Mouse (Mus musculus) stomach, postnatal 0 days (tissue): ENCODE data around the gene Tmem14a. TPM values are rescaled to one million over a fixed set of nuclear protein-coding genes. Genes with fewer than 3 reads are reported as not detected.
"Not testable (repeated sequence)": the region's sequence is repeated elsewhere in the genome, so short reads cannot be mapped to it uniquely, and the experiment has no call there.

Experiments used
- ATAC-seq: fragments of 200-750 bp; cut with Nextera tagmentation; 2 replicates; pipeline ENCODE4 v1.8.0; 2017; ENCODE audit not compliant: low FRiP score, low TSS enrichment
- DNase-seq: peaks from one replicate; pipeline ENCODE4 v3.0.0-alpha.2; 2016; ENCODE audit warnings: low spot score
- H3K27ac ChIP-seq: fragments of 300-500 bp; sonication (generic); replicated peaks from 2 replicates; pipeline ENCODE4 v1.5.1; 2014; ENCODE audit warnings: mild to moderate bottlenecking, control low read depth
- H3K27me3 ChIP-seq: fragments of 300-500 bp; sonication (generic); 2 replicates; pipeline ENCODE4 v1.6.1; 2014; ENCODE audit warnings: low read length; ENCODE audit not compliant: control insufficient read depth, insufficient read depth
- H3K36me3 ChIP-seq: fragments of 300-500 bp; sonication (generic); 2 replicates; pipeline ENCODE4 v1.6.1; 2014; ENCODE audit warnings: low read length, mixed read lengths; ENCODE audit not compliant: control insufficient read depth, insufficient read depth
- H3K4me1 ChIP-seq: fragments of 300-500 bp; sonication (generic); replicated peaks from 2 replicates; pipeline ENCODE4 v1.6.1; 2014; ENCODE audit warnings: antibody characterized with exemption; ENCODE audit not compliant: control insufficient read depth, insufficient read depth
- H3K4me2 ChIP-seq: fragments of 300-500 bp; sonication (generic); replicated peaks from 2 replicates; pipeline ENCODE4 v1.6.1; 2014; ENCODE audit warnings: low read depth, mild to moderate bottlenecking, control low read depth, moderate library complexity
- H3K4me3 ChIP-seq: fragments of 300-500 bp; sonication (generic); 2 replicates; pipeline ENCODE4 v1.5.1; 2014; ENCODE audit warnings: low read depth, low read length, control low read depth
- H3K9ac ChIP-seq: fragments of 300-500 bp; sonication (generic); 2 replicates; pipeline ENCODE4 v1.6.1; 2014; ENCODE audit warnings: mild to moderate bottlenecking, low read length, control low read depth, mixed read lengths
- H3K9me3 ChIP-seq: fragments of 300-500 bp; sonication (generic); 2 replicates; pipeline ENCODE4 v1.6.1; 2016; ENCODE audit warnings: low read length; ENCODE audit not compliant: control insufficient read depth
- CTCF ChIP-seq: IDR thresholded peaks from 2 replicates; pipeline ENCODE4 v1.5.1; 2016; ENCODE audit warnings: antibody characterized with exemption, low read depth, mild to moderate bottlenecking, moderate library complexity
- EP300 ChIP-seq: optimal IDR thresholded peaks from 2 replicates; pipeline ENCODE3; 2016; ENCODE audit warnings: antibody characterized with exemption
- WGBS: fragments of 180-500 bp; shearing (Covaris S2); extraction: QIAGEN DNeasy Blood & Tissue Kit; methylation state at CpG from one replicate; pipeline ENCODE4 v1.1.7; 2014; 5-methylcytosine and 5-hydroxymethylcytosine counted together
- polyA plus RNA-seq: library from polyadenylated mRNA; unstranded; fragments of >200 nt; fragmentation: Nextera tagmentation; extraction: Ambion mirVana; gene quantifications from 2 replicates; pipeline ENCODE4 v1.2.1, GENCODE M21; 2015

Tmem14a gene
- polyA plus RNA-seq, 1 experiment from 2014 or later: 10.9 TPM

DNA sequence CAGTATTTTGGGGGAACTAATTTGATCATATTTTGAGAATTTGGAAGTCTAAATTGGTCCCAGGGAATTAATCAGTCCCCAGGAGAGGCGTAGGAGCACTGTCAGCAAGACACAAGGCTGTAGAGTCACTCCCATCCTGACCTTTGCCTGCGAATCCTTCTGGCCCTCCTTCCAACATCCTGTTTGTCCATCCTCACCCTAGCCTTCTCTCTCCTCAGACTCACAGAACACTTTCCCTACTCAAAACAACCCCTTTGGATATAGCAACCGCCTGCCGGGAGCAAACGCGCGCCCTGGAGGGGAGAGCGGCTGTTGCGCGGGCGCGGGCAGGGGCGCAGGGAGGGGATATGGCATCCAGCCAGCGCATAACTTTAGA is 53.7 kb downstream of the Tmem14a start:
- Histone ChIP-seq H3K36me3 (no peaks in the 10 kb centered on the region), H3K9ac (peak overlapping the region; percentile 23; the same call in 1 of the 2 replicates), H3K4me3 (peak overlapping the region; percentile 25), H3K9me3 (no peaks in the 10 kb centered on the region), H3K4me2 (peak overlapping the region; percentile 57), H3K4me1 (no peaks in the 10 kb centered on the region), H3K27ac (no peak overlapping the region), H3K27me3 (no peaks in the 10 kb centered on the region)
- no peak for TF ChIP-seq CTCF
- no peak for TF ChIP-seq EP300
- WGBS: 26% methylated on average over 14 of the region's 14 CpGs
- no peak for ATAC-seq
- DNase-seq: peak; percentile 23

DNA sequence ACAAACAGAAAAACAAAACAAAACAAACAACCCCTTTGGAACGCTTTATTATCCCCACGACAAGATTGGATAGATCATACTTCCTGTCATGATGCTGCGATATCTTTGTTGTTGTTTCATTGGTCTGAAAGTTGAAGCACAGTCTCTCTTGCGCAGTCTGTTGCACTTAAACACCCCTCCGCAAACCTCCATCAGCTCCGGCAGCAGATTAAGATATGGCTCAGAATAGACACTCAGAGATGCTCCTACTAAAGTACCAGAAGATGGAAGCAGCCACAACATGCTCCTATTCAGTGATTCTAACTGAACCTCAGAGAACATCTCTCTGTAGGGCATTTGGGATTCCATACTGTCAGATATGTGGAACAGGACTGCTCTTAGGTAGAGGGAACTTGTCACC is 54.7 kb downstream of the Tmem14a start:
- no peak for DNase-seq
- Histone ChIP-seq H3K9me3 (no peaks in the 10 kb centered on the region), H3K4me2 (no peak overlapping the region), H3K27ac (no peak overlapping the region), H3K4me1 (no peaks in the 10 kb centered on the region), H3K27me3 (no peaks in the 10 kb centered on the region), H3K4me3 (no peak overlapping the region), H3K9ac (no peak overlapping the region), H3K36me3 (no peaks in the 10 kb centered on the region)
- WGBS: 90% methylated on average over 6 of the region's 6 CpGs
- TF ChIP-seq EP300 (no peak), CTCF (no peak)
- ATAC-seq: no peak

DNA sequence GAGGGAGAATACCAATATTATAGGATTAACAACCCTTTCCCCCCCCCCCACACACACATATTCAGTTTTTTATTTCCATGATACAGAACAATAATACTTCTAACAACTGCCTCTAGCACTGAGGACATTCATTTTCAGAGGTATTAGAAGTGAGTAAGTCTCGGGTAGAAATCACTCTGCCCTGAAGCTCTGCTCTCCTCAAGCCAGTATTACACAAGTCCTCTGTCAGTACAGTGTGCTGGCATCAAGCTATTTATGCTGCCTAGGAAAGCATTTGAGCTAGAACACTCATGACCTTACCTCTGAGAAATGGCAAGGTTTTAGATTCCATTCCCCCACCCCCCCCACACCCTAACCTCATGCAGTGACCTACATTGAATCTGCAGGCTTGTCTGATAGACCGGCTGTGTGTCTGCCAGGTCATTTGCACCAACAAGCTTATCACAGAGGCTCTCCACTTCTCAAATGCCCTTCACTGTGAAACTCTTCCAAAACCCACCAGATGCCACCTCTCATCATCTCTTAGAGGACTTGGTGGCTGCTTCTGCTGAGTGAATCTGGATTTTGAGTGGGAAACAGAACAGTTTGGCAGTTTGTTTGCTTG is 56.2 kb downstream of the Tmem14a start:
- WGBS: 61% methylated on average over 2 of the region's 2 CpGs
- H3K27me3 ChIP-seq: no peaks in the 10 kb centered on the region
- no peak for ATAC-seq

DNA sequence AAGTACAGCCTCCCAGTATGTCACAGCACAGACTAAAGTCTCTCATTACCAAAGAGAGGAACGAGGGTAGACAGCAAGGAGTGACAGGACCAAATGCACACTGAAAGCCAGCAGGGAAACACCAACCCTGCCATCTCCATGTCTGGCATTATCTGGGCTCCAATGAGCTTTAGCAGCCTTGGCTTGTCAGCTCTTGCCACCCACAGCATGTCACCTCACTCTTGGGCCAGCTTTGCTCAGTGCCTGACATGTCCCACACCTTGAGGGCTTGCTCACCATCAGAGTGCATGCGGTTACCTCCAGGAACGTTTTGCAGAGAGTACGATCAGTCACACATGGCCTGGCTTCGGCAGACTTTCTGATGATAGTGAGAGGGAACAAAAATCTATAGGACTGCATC is 57.0 kb downstream of the Tmem14a start:
- H3K4me2 ChIP-seq, DNase-seq, ATAC-seq, H3K27me3 ChIP-seq, H3K27ac ChIP-seq, H3K4me1 ChIP-seq, H3K9ac ChIP-seq, H3K4me3 ChIP-seq, H3K36me3 ChIP-seq, H3K9me3 ChIP-seq: not testable (repeated sequence)
- 84% methylated on average over 5 of the region's 5 CpGs for WGBS

More for the DNA sequence above, 56.2 kb downstream of the Tmem14a start:
- H3K4me3 ChIP-seq: no peak overlapping the region
- no peak overlapping the region for H3K27ac ChIP-seq
- H3K9me3 ChIP-seq: no peaks in the 10 kb centered on the region
- no peaks in the 10 kb centered on the region for H3K36me3 ChIP-seq
- H3K4me1 ChIP-seq: no peaks in the 10 kb centered on the region
- H3K9ac ChIP-seq: no peak overlapping the region
- no peak for TF ChIP-seq EP300
- TF ChIP-seq CTCF: no peak
- no peak for DNase-seq
- no peak overlapping the region for H3K4me2 ChIP-seq

- not testable (repeated sequence) for H3K9ac ChIP-seq, H3K4me3 ChIP-seq, H3K4me1 ChIP-seq, H3K9me3 ChIP-seq, H3K36me3 ChIP-seq, DNase-seq, H3K27me3 ChIP-seq, H3K27ac ChIP-seq, H3K4me2 ChIP-seq
- peak; percentile 41; the same call in 1 of the 2 replicates for ATAC-seq
- 67% methylated on average over 1 of the region's 2 CpGs for WGBS
- TF ChIP-seq CTCF: peak; percentile 44
Measured at GRCm38 (mm10) chr1:21276158-21276557, 57.8 kb downstream of the Tmem14a start.

Other genes starting within 250 kb of the Tmem14a start
- 2.6 and 3.6 TPM in 2 replicates for gene Tram2, start 139.3 kb upstream of the Tmem14a start, polyA plus RNA-seq
- 71.7 and 77.2 TPM in 2 replicates for gene Gsta3, start 22.0 kb downstream of the Tmem14a start, polyA plus RNA-seq
- gene Khdc1a, start 131.1 kb downstream of the Tmem14a start, polyA plus RNA-seq: 0.05 and 0.12 TPM in 2 replicates
- gene Khdc1c, start 149.8 kb downstream of the Tmem14a start, polyA plus RNA-seq: not detected in 2 replicates
- gene Khdc1b, start 165.0 kb downstream of the Tmem14a start, polyA plus RNA-seq: 0.04 TPM in 2 replicates